Mouse (Mus musculus) testis, adult 2 months (tissue): ENCODE results near the gene Sorbs1.

Source experiments
- CTCF ChIP-seq: fragments of 200-500 bp; IDR thresholded peaks from 2 replicates; pipeline ENCODE4 v1.5.1; 2012; ENCODE audit warnings: low read depth, mild to moderate bottlenecking, inconsistent platforms, low read length, moderate library complexity; ENCODE audit not compliant: control insufficient read depth, insufficient read depth, insufficient replicate concordance
- POLR2A ChIP-seq: fragments of 200-500 bp; IDR thresholded peaks from 2 replicates; pipeline ENCODE4 v1.6.1; 2012; ENCODE audit warnings: low read depth, mild to moderate bottlenecking, inconsistent platforms, low read length, moderate library complexity; ENCODE audit not compliant: control insufficient read depth

- no peak for TF ChIP-seq CTCF
- no peak for TF ChIP-seq POLR2A
Measured at GRCm38 (mm10) chr19:40556029-40556428, 42.5 kb upstream of the Sorbs1 start.
